Mouse (Mus musculus) adrenal gland, adult 2 months (tissue): ENCODE data around the gene Foxj2. TPM values are rescaled to one million over a fixed set of nuclear protein-coding genes. Genes with fewer than 3 reads are reported as not detected.

Experiments used
- DNase-seq: peaks from one replicate; pipeline ENCODE4 v3.0.0; 2021
- polyA plus RNA-seq: library from polyadenylated mRNA; depleted of rRNA; stranded (reverse); fragments of >200 nt; gene quantifications from 2 replicates; pipeline ENCODE4 v1.2.3, GENCODE M21; 2012
- total RNA-seq, 2 experiments: library from RNA; stranded (reverse); gene quantifications; 2 replicates each; pipeline ENCODE4 v1.2.3; 2021

The Foxj2 gene
- total and polyA plus RNA-seq, 3 experiments = 14.8 to 24.4 (median 20.0) TPM

GRCm38 (mm10) chr6:122813640-122814039 lies 6.1 kb upstream of the Foxj2 start:
- no peak for DNase-seq

GRCm38 (mm10) chr6:122820071-122820798 lies 521 bp downstream of the Foxj2 start:
- peak; percentile 57 for DNase-seq

- no peak for DNase-seq
Measured at GRCm38 (mm10) chr6:122820799-122821650, 1.3 kb downstream of the Foxj2 start.

GRCm38 (mm10) chr6:122821822-122822221 lies 2.1 kb downstream of the Foxj2 start:
- DNase-seq = no peak

- no peak for DNase-seq
Measured at GRCm38 (mm10) chr6:122824086-122824485, 4.4 kb downstream of the Foxj2 start.

- no peak for DNase-seq
Measured at GRCm38 (mm10) chr6:122825166-122825565, 5.5 kb downstream of the Foxj2 start.

GRCm38 (mm10) chr6:122825923-122826742 lies 6.4 kb downstream of the Foxj2 start:
- peak; percentile 79 for DNase-seq

GRCm38 (mm10) chr6:122828086-122828485 lies 8.4 kb downstream of the Foxj2 start:
- DNase-seq = peak; percentile 32

- DNase-seq = no peak
Measured at GRCm38 (mm10) chr6:122832880-122833279, 13.2 kb downstream of the Foxj2 start.

GRCm38 (mm10) chr6:122834365-122834764 lies 14.7 kb downstream of the Foxj2 start:
- peak; percentile 37 for DNase-seq

- DNase-seq = no peak
Measured at GRCm38 (mm10) chr6:122836974-122837373, 17.3 kb downstream of the Foxj2 start.

GRCm38 (mm10) chr6:122837539-122837938 lies 17.8 kb downstream of the Foxj2 start:
- DNase-seq = no peak

- no peak for DNase-seq
Measured at GRCm38 (mm10) chr6:122843759-122844158, 24.0 kb downstream of the Foxj2 start.

GRCm38 (mm10) chr6:122852696-122853095 lies 33.0 kb downstream of the Foxj2 start:
- DNase-seq = no peak

- DNase-seq = no peak
Measured at GRCm38 (mm10) chr6:122854552-122854951, 34.8 kb downstream of the Foxj2 start.

- peak; percentile 61 for DNase-seq
Measured at GRCm38 (mm10) chr6:122855955-122856354, 36.2 kb downstream of the Foxj2 start, which contains the start of gene C3ar1. TSS of gene C3ar1 (minus strand) at chr6:122856161.

- no peak for DNase-seq
Measured at GRCm38 (mm10) chr6:122862434-122862833, 42.7 kb downstream of the Foxj2 start.

- no peak for DNase-seq
Measured at GRCm38 (mm10) chr6:122862871-122863270, 43.2 kb downstream of the Foxj2 start.

GRCm38 (mm10) chr6:122867914-122868313 lies 48.2 kb downstream of the Foxj2 start:
- no peak for DNase-seq

- DNase-seq = peak; percentile 56
Measured at GRCm38 (mm10) chr6:122869846-122870245, 50.1 kb downstream of the Foxj2 start.

GRCm38 (mm10) chr6:122872800-122873199 lies 53.1 kb downstream of the Foxj2 start:
- no peak for DNase-seq
